Mouse (Mus musculus) bone marrow macrophage, adult 2 months (primary cell): Measurements from ENCODE around the gene Rph3al. TPM values are rescaled to one million over a fixed set of nuclear protein-coding genes. Genes with fewer than 3 reads are reported as not detected.

Source experiments
- H3K27ac ChIP-seq: 2 replicates; pipeline ENCODE4 v1.5.1; 2012; ENCODE audit warnings: low read depth, low read length; ENCODE audit not compliant: insufficient read depth
- H3K4me1 ChIP-seq: 2 replicates; pipeline ENCODE4 v1.6.1; 2012; ENCODE audit warnings: low read length; ENCODE audit not compliant: control insufficient read depth, insufficient read depth
- H3K4me3 ChIP-seq: 2 replicates; pipeline ENCODE4 v1.5.1; 2012; ENCODE audit warnings: mild to moderate bottlenecking, low read length, moderate library complexity; ENCODE audit not compliant: insufficient read depth
- CTCF ChIP-seq: IDR thresholded peaks from 2 replicates; pipeline ENCODE4 v1.5.1; 2012; ENCODE audit warnings: low read depth, mild to moderate bottlenecking, low read length, moderate library complexity
- POLR2A ChIP-seq: IDR thresholded peaks from 2 replicates; pipeline ENCODE4 v1.6.1; 2012; ENCODE audit warnings: mild to moderate bottlenecking, low read depth, low read length, borderline replicate concordance
- polyA plus RNA-seq: library from polyadenylated mRNA; stranded (reverse); fragments of >200 nt; gene quantifications from 2 replicates; pipeline ENCODE4 v1.2.4, GENCODE M21; 2012; ENCODE audit not compliant: missing spikeins, insufficient read depth, insufficient read length

The Rph3al gene
- polyA plus RNA-seq, 1 experiment = not detected

DNA sequence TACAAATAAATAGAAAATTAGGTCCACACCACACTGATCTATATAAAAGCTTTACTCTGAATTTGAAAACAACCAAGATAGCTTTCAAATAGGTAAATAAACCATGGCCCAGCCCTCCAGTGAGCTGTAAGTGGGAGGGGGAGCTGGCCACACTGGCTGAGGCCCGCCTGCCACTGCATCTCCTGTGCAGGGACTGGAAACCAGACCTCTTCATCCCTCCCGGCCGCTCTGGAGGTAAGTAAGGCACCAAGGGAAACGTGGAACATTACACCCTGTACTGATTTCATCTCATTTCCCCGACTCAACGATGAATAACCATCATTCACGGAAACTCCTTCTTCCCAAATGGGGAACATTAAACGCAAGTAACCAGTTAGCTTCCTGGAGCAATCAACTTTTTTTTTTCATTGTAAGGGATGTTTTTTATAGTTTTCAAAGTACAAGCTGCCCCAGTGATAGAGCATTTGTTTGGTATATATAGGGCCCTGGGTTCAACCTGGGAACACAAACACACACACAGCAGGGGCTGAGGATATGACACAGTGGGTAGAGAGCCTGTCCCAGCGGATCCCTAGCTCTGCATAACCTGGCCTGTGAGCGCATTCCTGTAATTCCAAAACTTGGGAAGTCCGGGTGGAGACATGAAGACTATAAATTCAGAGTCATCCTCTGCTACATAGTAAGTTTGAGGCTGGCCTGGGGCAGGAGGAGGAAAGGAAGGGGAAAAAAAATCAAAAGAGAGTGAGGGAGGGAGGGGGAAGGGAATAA is 7.1 kb downstream of the Rph3al start:
- H3K4me1 ChIP-seq = peaks cover 7% of the 10 kb centered on the region
- H3K4me3 ChIP-seq = no peak overlapping the region
- H3K27ac ChIP-seq = no peak overlapping the region
- no peak for TF ChIP-seq POLR2A
- TF ChIP-seq CTCF = no peak

DNA sequence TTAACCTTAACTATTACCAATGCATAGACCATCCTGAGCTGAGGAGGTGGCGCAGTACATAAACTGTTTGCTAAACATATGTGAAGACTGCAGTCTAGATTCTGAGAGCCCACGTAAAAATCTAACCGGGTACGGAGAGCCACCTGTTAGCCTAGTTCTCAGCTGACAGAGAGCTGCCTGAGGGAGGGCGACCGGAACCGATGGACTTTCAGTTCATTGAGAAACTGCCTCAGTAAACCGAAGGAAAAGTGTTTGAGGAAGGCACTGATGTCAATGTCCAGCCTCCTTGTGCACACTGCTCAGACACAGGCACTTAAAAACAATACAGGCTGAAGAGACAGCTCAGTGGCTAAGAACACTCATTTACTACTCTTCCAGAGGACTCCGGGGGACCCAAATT is 8.0 kb downstream of the Rph3al start:
- H3K27ac ChIP-seq = no peak overlapping the region
- TF ChIP-seq POLR2A (no peak), CTCF (no peak)
- no peak overlapping the region for H3K4me3 ChIP-seq
- H3K4me1 ChIP-seq = peaks cover under 1% of the 10 kb centered on the region

DNA sequence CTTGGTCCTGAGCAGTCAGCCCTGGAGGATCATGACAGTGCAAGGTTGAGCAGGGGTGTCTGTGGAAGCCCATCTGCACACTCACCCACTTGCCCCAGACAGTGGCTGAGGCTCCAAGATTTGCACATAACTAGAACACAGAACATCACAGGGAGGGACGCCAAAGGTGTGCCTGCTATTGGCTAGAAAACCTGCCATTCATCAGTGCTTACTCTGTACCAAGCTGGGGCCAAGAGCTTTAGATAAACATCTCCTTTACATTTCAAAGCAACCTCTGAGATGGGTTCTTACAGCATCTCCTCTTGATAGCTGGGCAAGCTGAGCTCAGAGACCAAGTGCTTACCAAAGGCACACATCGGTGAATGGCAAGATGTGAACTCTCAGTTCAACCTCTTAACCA is 10.3 kb downstream of the Rph3al start:
- Histone ChIP-seq H3K4me1 (no peaks in the 10 kb centered on the region), H3K4me3 (no peak overlapping the region), H3K27ac (no peak overlapping the region)
- TF ChIP-seq POLR2A (no peak), CTCF (no peak)

DNA sequence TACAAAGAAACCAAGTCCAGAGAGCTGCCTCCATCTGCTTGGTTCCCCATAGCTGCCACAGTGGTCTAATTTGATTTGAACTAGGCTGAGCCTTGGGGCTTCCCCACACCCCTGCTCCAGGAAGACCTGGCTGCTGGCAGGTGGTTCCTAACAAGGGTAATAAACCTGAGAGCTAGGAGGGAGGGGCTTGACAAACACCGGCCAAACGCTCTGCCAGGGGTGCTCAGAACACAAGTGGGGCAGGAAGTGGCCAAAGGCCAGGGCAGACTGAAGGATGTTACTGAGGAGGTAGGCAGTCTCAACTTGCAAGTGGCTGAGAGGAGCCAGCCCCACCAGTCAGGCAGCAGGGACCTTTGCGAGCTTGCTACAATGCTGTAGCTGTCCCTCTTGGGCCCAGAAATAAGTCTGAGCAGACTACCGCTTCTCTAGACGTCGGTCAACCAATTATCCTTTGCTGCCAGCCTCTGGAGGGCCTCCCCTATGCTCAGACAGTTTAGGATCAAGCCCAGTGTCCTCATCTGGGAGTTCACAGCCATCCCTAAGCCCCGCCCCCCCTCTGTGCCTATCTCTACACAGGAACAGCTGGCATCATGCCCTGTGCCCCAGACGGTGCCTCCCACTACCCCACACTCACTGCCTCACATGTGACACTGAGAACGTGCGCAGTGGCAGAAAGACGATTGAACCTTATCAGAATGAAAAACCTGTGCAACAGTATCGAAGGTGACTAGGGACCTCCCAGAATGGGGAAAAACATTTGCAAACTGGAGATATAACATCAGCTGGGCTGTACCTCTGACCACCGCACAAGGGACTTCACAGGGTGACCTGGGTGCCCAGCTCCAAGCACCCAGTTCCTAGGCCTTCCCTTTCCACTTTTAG is 11.6 kb downstream of the Rph3al start:
- H3K4me1 ChIP-seq = no peaks in the 10 kb centered on the region
- no peak overlapping the region for H3K4me3 ChIP-seq
- TF ChIP-seq POLR2A (no peak), CTCF (no peak)
- no peak overlapping the region for H3K27ac ChIP-seq

DNA sequence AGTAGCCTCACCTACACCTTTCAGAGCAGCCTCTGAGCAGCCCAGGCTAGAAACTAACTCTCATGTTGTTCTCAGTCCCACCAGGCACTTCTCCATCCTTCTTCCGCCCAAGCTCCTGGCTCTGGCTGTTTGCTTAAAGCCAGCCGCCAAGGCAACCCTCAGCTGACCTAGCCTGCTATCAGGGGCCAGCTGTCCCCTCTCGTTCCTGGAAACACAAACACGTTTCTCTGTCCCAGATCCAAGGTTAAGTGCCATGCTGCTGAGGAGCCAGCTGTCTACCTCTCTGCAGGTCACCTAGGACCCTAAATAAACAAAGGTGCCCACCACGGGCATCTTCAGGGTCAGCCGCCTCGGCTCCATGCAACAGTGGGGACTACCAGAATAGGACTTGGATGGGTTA is 12.4 kb downstream of the Rph3al start:
- TF ChIP-seq CTCF (no peak), POLR2A (no peak)
- H3K4me1 ChIP-seq = no peaks in the 10 kb centered on the region
- no peak overlapping the region for H3K4me3 ChIP-seq
- H3K27ac ChIP-seq = no peak overlapping the region

DNA sequence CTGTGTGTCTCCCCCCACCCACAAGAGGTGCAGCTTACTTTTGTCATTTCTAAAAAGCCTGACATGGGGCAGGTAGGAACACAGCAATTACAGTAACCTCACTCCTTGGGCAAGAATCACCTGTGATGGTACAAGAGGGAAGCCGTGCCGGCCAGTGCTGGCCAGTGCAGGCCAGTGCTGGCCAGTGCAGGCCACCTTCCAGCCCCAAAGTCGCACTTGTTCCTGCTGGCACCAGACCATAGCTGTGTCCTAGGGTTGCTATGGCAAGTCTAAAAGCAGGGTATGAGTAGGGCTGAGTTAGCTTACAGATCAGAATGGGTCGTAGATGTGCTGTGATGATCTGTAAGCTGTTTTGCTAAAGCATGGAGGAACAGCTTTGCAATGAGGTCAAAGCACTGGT is 15.5 kb downstream of the Rph3al start:
- no peaks in the 10 kb centered on the region for H3K4me1 ChIP-seq
- no peak overlapping the region for H3K27ac ChIP-seq
- no peak overlapping the region for H3K4me3 ChIP-seq
- TF ChIP-seq POLR2A (no peak), CTCF (no peak)

DNA sequence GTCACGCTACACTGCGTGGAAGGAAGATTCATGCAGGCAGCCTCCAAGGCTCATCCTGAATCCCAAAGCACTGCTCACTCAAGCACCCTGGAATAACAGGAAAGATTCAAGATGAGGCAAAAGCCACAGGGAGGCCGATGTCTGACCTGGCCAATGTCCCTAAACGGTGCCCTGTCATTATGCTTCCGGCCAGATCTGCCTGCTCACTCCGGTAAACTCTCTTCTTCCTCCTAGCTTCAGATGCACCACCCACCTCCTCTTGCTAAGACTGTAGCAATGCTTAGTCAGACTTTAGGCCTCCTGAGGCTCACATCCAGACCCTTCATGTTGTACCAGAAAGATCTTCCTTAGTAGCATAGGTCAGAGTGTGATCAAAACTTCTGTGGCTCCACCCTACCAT is 19.1 kb downstream of the Rph3al start:
- no peak for TF ChIP-seq CTCF
- TF ChIP-seq POLR2A = no peak
- no peak overlapping the region for H3K27ac ChIP-seq
- H3K4me1 ChIP-seq = no peaks in the 10 kb centered on the region
- H3K4me3 ChIP-seq = no peak overlapping the region

DNA sequence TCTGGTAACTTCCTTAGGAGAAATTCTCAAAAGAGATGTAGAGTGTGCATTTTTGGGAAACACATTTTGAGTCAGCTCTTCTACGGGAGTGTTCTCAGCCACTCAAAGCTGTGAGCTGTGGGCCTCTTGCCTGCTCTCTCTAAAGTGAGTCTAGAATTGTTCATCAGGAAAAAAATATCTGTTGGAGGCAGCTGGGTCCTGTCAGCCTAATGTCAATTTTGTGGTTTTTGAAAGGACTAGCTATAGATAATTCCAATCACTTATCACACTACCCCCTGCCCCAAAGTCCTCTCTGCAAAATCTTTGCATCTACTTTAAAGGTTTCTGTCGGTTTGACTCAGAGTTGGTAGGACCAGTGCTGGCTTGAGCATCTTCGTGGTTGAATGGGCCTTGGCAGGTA is 20.9 kb downstream of the Rph3al start:
- Histone ChIP-seq H3K27ac (no peak overlapping the region), H3K4me1 (no peaks in the 10 kb centered on the region), H3K4me3 (no peak overlapping the region)
- TF ChIP-seq CTCF (no peak), POLR2A (no peak)

DNA sequence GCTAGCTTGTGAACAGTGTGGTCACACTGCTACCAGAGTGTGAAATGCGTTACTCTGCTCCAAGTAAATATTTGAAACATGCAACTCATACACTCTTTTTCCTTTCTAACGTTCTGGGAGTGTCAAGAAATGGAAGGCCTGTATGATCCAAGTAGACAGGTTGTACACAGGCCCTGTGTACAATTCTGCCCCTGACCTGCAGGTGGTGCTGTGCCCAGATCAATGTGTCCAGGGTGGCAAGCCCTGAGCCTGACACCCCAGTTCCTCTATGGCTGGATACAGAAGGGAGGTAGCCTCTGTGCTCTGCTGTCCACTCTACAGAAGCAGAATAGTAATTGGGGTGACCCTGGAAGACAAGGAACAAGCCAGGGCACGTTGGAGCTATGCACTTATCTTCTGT is 24.3 kb downstream of the Rph3al start:
- no peaks in the 10 kb centered on the region for H3K4me1 ChIP-seq
- H3K27ac ChIP-seq = no peak overlapping the region
- TF ChIP-seq CTCF (peak; percentile 25; the same call in 1 of the 2 replicates), POLR2A (no peak)
- no peak overlapping the region for H3K4me3 ChIP-seq
